Mouse (Mus musculus) stomach, postnatal 0 days (tissue): ENCODE measurements at regions not wholly inside any gene's neighbourhood (a gene's known extent, or its start where the extent isn't known, plus 50 kb on each side); places are given as distances from the start of the nearest gene placed in this dataset.

Source experiments
- CTCF ChIP-seq: IDR thresholded peaks from 2 replicates; pipeline ENCODE4 v1.5.1; 2016; ENCODE audit warnings: antibody characterized with exemption, low read depth, mild to moderate bottlenecking, moderate library complexity
- EP300 ChIP-seq: optimal IDR thresholded peaks from 2 replicates; pipeline ENCODE3; 2016; ENCODE audit warnings: antibody characterized with exemption

- TF ChIP-seq CTCF, result no peak
- TF ChIP-seq EP300, result no peak
Measured at GRCm38 (mm10) chr1:55967869-55968268, 562.1 kb downstream of the Plcl1 start.
